Mouse (Mus musculus) lung, embryonic 14.5 days (tissue): Measurements from ENCODE around the gene Coa5. TPM values are rescaled to one million over a fixed set of nuclear protein-coding genes. Genes with fewer than 3 reads are reported as not detected.

ENCODE experiments used
- ATAC-seq: fragments of 200-750 bp; cut with Nextera tagmentation; 2 replicates; pipeline ENCODE4 v1.8.0; 2017; ENCODE audit warnings: mild to moderate bottlenecking, moderate TSS enrichment, moderate library complexity; ENCODE audit not compliant: insufficient read depth
- DNase-seq: peaks from one replicate; pipeline ENCODE4 v3.0.0-alpha.2; 2015
- H3K27ac ChIP-seq: fragments of 300-500 bp; sonication (generic); 2 replicates; pipeline ENCODE4 v1.5.1; 2014; ENCODE audit warnings: low read depth, mild to moderate bottlenecking, moderate library complexity
- H3K27me3 ChIP-seq: fragments of 300-500 bp; sonication (generic); 2 replicates; pipeline ENCODE4 v1.6.1; 2014; ENCODE audit warnings: low read length, control low read depth; ENCODE audit not compliant: insufficient read depth
- H3K36me3 ChIP-seq: fragments of 300-500 bp; sonication (generic); 2 replicates; pipeline ENCODE4 v1.6.1; 2014; ENCODE audit warnings: control low read depth; ENCODE audit not compliant: insufficient read depth
- H3K4me1 ChIP-seq: fragments of 300-500 bp; sonication (generic); 2 replicates; pipeline ENCODE4 v1.6.1; 2014; ENCODE audit warnings: antibody characterized with exemption, control low read depth; ENCODE audit not compliant: insufficient read depth
- H3K4me2 ChIP-seq: fragments of 300-500 bp; sonication (generic); 2 replicates; pipeline ENCODE4 v1.6.1; 2014; ENCODE audit warnings: mild to moderate bottlenecking
- H3K4me3 ChIP-seq: fragments of 300-500 bp; sonication (generic); 2 replicates; pipeline ENCODE4 v1.5.1; 2014; ENCODE audit warnings: low read depth, low read length
- H3K9ac ChIP-seq: fragments of 300-500 bp; sonication (generic); 2 replicates; pipeline ENCODE4 v1.6.1; 2014
- H3K9me3 ChIP-seq: fragments of 300-500 bp; sonication (generic); 2 replicates; pipeline ENCODE4 v1.6.1; 2016; ENCODE audit warnings: low read depth, low read length, control low read depth
- CTCF ChIP-seq: IDR thresholded peaks from 2 replicates; pipeline ENCODE4 v1.5.1; 2016; ENCODE audit warnings: antibody characterized with exemption, low read depth
- WGBS: fragments of 180-500 bp; shearing (Covaris S2); extraction: QIAGEN DNeasy Blood & Tissue Kit; methylation state at CpG from one replicate; pipeline ENCODE4 v1.1.7; 2014; 5-methylcytosine and 5-hydroxymethylcytosine counted together
- polyA plus RNA-seq: library from polyadenylated mRNA; unstranded; fragments of >200 nt; fragmentation: Nextera tagmentation; extraction: Ambion mirVana; gene quantifications from 2 replicates; pipeline ENCODE4 v1.2.1, GENCODE M21; 2014

Gene Coa5
- polyA plus RNA-seq, 1 experiment from 2014 or later: 51.6 TPM

GRCm38 (mm10) chr1:37427144-37427875 is 2.6 kb downstream of the Coa5 start:
- TF ChIP-seq CTCF: no peak
- H3K27ac ChIP-seq: no peak overlapping the region
- ATAC-seq (no peak), DNase-seq (no peak)
- H3K4me3 ChIP-seq: no peak overlapping the region
- H3K9ac ChIP-seq: no peak overlapping the region
- no peaks in the 10 kb centered on the region for H3K27me3 ChIP-seq
- peaks cover 21% of the 10 kb centered on the region for H3K36me3 ChIP-seq
- no peaks in the 10 kb centered on the region; the same call in 1 of the 2 replicates for H3K9me3 ChIP-seq
- H3K4me2 ChIP-seq: no peak overlapping the region
- H3K4me1 ChIP-seq: 0 out of 2 replicates have a peak, but pooled peaks cover 3% of the 10 kb centered on the region
- WGBS: 94% methylated on average over 8 of the region's 8 CpGs

- no peak overlapping the region for H3K4me2 ChIP-seq
- no peak for ATAC-seq
- no peaks in the 10 kb centered on the region; the same call in 1 of the 2 replicates for H3K9me3 ChIP-seq
- H3K9ac ChIP-seq: no peak overlapping the region
- no peak overlapping the region for H3K27ac ChIP-seq
- TF ChIP-seq CTCF: peak; percentile 97
- no peaks in the 10 kb centered on the region for H3K27me3 ChIP-seq
- DNase-seq: peak; percentile 20
- peaks cover 25% of the 10 kb centered on the region for H3K36me3 ChIP-seq
- no peak overlapping the region for H3K4me3 ChIP-seq
- no peaks in the 10 kb centered on the region for H3K4me1 ChIP-seq
- WGBS: 86% methylated on average over 1 of the region's 1 CpGs
These were observed 10.5 kb downstream of the Coa5 start for GRCm38 (mm10) chr1:37419420-37419819.

DNA sequence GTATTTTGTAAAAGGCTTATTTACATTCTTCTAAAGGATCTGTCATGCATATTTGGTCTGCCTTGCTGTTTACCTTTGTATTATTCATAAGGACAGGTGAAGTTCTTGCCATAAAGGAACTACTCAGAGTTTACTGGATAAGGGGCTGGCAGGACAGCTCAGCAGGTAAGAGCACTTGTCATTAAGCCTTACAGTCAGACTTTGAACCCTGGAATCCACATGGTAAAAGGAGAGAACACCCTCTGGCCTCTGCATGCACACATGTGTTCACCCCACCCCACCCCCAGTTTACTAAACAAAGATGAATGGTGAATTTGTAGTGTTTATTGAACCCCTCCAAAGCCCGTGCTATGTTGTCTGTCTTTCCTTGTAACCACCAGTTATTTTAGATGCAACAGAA is 14.5 kb downstream of the Coa5 start:
- Histone ChIP-seq H3K4me1 (no peaks in the 10 kb centered on the region), H3K27me3 (no peaks in the 10 kb centered on the region), H3K36me3 (peaks cover 18% of the 10 kb centered on the region), H3K9ac (no peak overlapping the region), H3K27ac (no peak overlapping the region), H3K4me3 (no peak overlapping the region), H3K4me2 (no peak overlapping the region), H3K9me3 (no peaks in the 10 kb centered on the region)
- WGBS: 87% methylated on average over 1 of the region's 1 CpGs
- no peak for ATAC-seq
- TF ChIP-seq CTCF: no peak
- no peak for DNase-seq

GRCm38 (mm10) chr1:37409647-37410046 is 20.3 kb downstream of the Coa5 start:
- no peak for DNase-seq
- no peak for ATAC-seq

DNA sequence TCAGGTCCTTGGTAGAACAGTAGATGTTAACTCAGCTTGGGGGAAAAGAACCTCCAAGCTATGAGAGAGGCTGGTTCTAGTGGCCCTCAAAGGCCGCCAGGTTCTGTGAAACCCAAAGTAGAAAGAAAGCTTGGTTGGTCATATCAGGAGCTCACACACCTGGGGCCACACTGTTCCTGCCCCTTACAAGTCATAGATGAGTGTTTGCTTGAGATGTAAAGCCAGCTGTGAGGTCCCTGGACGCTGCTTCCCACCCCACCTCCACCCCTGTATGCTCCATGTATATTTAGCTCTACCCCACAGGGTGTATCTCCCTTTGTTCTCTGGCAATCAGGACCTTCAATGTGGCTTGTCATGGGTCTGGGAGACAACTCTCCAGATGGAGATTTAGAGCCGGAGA is 21.2 kb downstream of the Coa5 start:
- ATAC-seq (no peak), DNase-seq (no peak)
- H3K9me3 ChIP-seq: no peaks in the 10 kb centered on the region
- H3K9ac ChIP-seq: no peak overlapping the region
- no peak overlapping the region for H3K27ac ChIP-seq
- H3K4me2 ChIP-seq: no peak overlapping the region
- no peaks in the 10 kb centered on the region for H3K4me1 ChIP-seq
- no peaks in the 10 kb centered on the region for H3K36me3 ChIP-seq
- no peaks in the 10 kb centered on the region for H3K27me3 ChIP-seq
- WGBS: 70% methylated on average over 3 of the region's 3 CpGs
- TF ChIP-seq CTCF: no peak
- no peak overlapping the region for H3K4me3 ChIP-seq

More at GRCm38 (mm10) chr1:37409647-37410046, 20.3 kb downstream of the Coa5 start:
- no peaks in the 10 kb centered on the region for H3K36me3 ChIP-seq
- TF ChIP-seq CTCF: no peak
- H3K9me3 ChIP-seq: no peaks in the 10 kb centered on the region
- H3K27me3 ChIP-seq: no peaks in the 10 kb centered on the region
- no peaks in the 10 kb centered on the region for H3K4me1 ChIP-seq
- H3K4me2 ChIP-seq: no peak overlapping the region
- H3K9ac ChIP-seq: no peak overlapping the region
- no peak overlapping the region for H3K27ac ChIP-seq
- H3K4me3 ChIP-seq: no peak overlapping the region

- no peak for ATAC-seq
- Histone ChIP-seq H3K9ac (no peak overlapping the region), H3K27ac (no peak overlapping the region), H3K9me3 (no peaks in the 10 kb centered on the region), H3K27me3 (no peaks in the 10 kb centered on the region), H3K36me3 (no peaks in the 10 kb centered on the region), H3K4me1 (no peaks in the 10 kb centered on the region), H3K4me3 (no peak overlapping the region), H3K4me2 (no peak overlapping the region)
- TF ChIP-seq CTCF: no peak
- DNase-seq: no peak
- 68% methylated on average over 8 of the region's 8 CpGs for WGBS
These were observed 21.8 kb downstream of the Coa5 start for GRCm38 (mm10) chr1:37408059-37408458.

- Histone ChIP-seq H3K4me1 (no peaks in the 10 kb centered on the region), H3K9me3 (no peaks in the 10 kb centered on the region), H3K27ac (no peak overlapping the region), H3K9ac (no peak overlapping the region), H3K4me3 (no peak overlapping the region), H3K36me3 (no peaks in the 10 kb centered on the region), H3K27me3 (no peaks in the 10 kb centered on the region), H3K4me2 (no peak overlapping the region)
- no peak for TF ChIP-seq CTCF
- no peak for ATAC-seq
- WGBS: 78% methylated on average over 8 of the region's 8 CpGs
- no peak for DNase-seq
These were observed 22.7 kb downstream of the Coa5 start for GRCm38 (mm10) chr1:37407228-37407627.

DNA sequence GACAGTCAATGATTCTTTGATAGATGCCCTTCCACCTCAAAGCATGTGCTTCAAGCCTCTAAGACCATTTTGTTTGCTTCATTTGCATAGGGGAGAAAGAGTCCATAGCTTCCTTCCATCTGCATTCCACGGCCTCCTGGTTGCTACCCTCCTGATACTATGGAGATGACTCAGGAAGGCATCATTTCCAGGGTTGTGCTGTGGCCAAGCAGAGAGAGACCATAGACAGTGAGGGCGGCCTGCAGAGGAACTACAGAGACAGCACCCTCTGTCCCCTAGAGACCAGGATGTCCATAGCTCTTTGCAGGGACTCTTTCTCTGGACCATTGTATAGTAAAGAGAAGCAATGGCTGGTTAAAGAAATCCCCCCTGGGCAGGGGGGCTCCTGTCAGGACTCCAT is 24.8 kb downstream of the Coa5 start:
- WGBS: 82% methylated on average over 2 of the region's 2 CpGs
- no peaks in the 10 kb centered on the region for H3K36me3 ChIP-seq
- no peak overlapping the region for H3K9ac ChIP-seq
- no peaks in the 10 kb centered on the region for H3K4me1 ChIP-seq
- H3K27me3 ChIP-seq: no peaks in the 10 kb centered on the region
- no peak overlapping the region for H3K4me3 ChIP-seq
- no peak for TF ChIP-seq CTCF
- ATAC-seq (no peak), DNase-seq (no peak)
- no peak overlapping the region for H3K27ac ChIP-seq
- H3K9me3 ChIP-seq: no peaks in the 10 kb centered on the region
- H3K4me2 ChIP-seq: no peak overlapping the region
